Mouse (Mus musculus) heart, postnatal 0 days (tissue): ENCODE measurements at regions not wholly inside any gene's neighbourhood (a gene's known extent, or its start where the extent isn't known, plus 50 kb on each side); places are given as distances from the start of the nearest gene placed in this dataset.

Experiments
- ATAC-seq: fragments of 200-750 bp; cut with Nextera tagmentation; 2 replicates; pipeline ENCODE4 v1.8.0; 2017; ENCODE audit warnings: low read depth, moderate number of reproducible peaks, moderate library complexity; ENCODE audit not compliant: insufficient read depth
- DNase-seq: peaks from one replicate; pipeline ENCODE4 v3.0.0-alpha.2; 2016; ENCODE audit warnings: low spot score
- H3K27ac ChIP-seq: fragments of 300-500 bp; sonication (generic); 2 replicates; pipeline ENCODE4 v1.5.1; 2014; ENCODE audit warnings: low read depth, mild to moderate bottlenecking
- H3K27me3 ChIP-seq: fragments of 300-500 bp; sonication (generic); 2 replicates; pipeline ENCODE4 v1.6.1; 2014; ENCODE audit warnings: low read length, mixed read lengths; ENCODE audit not compliant: control insufficient read depth, insufficient read depth
- H3K36me3 ChIP-seq: fragments of 300-500 bp; sonication (generic); replicated peaks from 2 replicates; pipeline ENCODE4 v1.6.1; 2014; ENCODE audit warnings: low read length, mixed read lengths; ENCODE audit not compliant: control insufficient read depth, insufficient read depth
- H3K4me1 ChIP-seq: fragments of 300-500 bp; sonication (generic); 2 replicates; pipeline ENCODE4 v1.6.1; 2014; ENCODE audit warnings: antibody characterized with exemption; ENCODE audit not compliant: control insufficient read depth, insufficient read depth
- H3K4me2 ChIP-seq: fragments of 300-500 bp; sonication (generic); 2 replicates; pipeline ENCODE4 v1.6.1; 2014; ENCODE audit warnings: low read depth, mild to moderate bottlenecking, low read length, moderate library complexity
- H3K4me3 ChIP-seq: fragments of 300-500 bp; sonication (generic); 2 replicates; pipeline ENCODE4 v1.5.1; 2014; ENCODE audit warnings: low read depth, low read length
- H3K9ac ChIP-seq: fragments of 300-500 bp; sonication (generic); replicated peaks from 2 replicates; pipeline ENCODE4 v1.6.1; 2014; ENCODE audit warnings: low read depth, low read length, mixed read lengths
- H3K9me3 ChIP-seq: fragments of 300-500 bp; sonication (generic); replicated peaks from 2 replicates; pipeline ENCODE4 v1.6.1; 2016; ENCODE audit warnings: low read length; ENCODE audit not compliant: control insufficient read depth
- CTCF ChIP-seq: IDR thresholded peaks from 2 replicates; pipeline ENCODE4 v1.5.1; 2016; ENCODE audit warnings: antibody characterized with exemption, control low read depth, low read depth
- EP300 ChIP-seq: IDR thresholded peaks from 2 replicates; pipeline ENCODE4 v1.6.1; 2016; ENCODE audit warnings: antibody characterized with exemption, low read depth
- WGBS: fragments of 180-500 bp; shearing (Covaris S2); extraction: QIAGEN DNeasy Blood & Tissue Kit; methylation state at CpG from one replicate; pipeline ENCODE4 v1.1.7; 2014; 5-methylcytosine and 5-hydroxymethylcytosine counted together

- H3K4me3 ChIP-seq = no peak overlapping the region
- H3K9ac ChIP-seq = no peak overlapping the region
- 75% methylated on average over 3 of the region's 3 CpGs for WGBS
- no peak overlapping the region for H3K4me2 ChIP-seq
- no peak overlapping the region for H3K27ac ChIP-seq
- ATAC-seq (no peak), DNase-seq (no peak)
- H3K36me3 ChIP-seq = no peaks in the 10 kb centered on the region
- H3K27me3 ChIP-seq = no peaks in the 10 kb centered on the region
- TF ChIP-seq EP300 (no peak), CTCF (no peak)
- H3K4me1 ChIP-seq = no peaks in the 10 kb centered on the region
- no peaks in the 10 kb centered on the region for H3K9me3 ChIP-seq
Measured at GRCm38 (mm10) chr15:59833232-59833631, 183.2 kb downstream of the 4933412E24Rik start.

DNA sequence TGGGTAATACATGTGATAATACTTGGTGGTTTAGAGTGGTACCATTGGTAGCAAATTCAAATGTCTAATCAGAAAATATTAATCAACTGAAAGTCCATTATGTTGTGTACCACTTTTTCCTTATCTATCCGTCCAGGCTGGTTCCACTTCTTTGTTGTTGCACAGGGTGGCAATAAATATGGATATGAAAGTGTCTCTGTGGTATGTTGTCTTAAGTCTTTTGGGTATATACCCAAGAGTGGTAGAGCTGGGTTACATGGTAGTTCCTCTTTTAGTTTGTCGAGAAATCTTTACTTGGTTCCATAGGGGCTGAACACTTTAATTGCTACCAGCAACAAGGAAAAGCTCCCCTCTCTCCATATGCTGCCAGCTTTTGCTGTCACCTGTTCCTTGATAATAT is 184.9 kb downstream of the 4933412E24Rik start:
- Histone ChIP-seq H3K36me3 (no peaks in the 10 kb centered on the region), H3K9ac (no peak overlapping the region), H3K4me3 (no peak overlapping the region), H3K4me1 (no peaks in the 10 kb centered on the region), H3K27me3 (no peaks in the 10 kb centered on the region), H3K4me2 (no peak overlapping the region), H3K27ac (no peak overlapping the region), H3K9me3 (no peaks in the 10 kb centered on the region)
- ATAC-seq (no peak), DNase-seq (no peak)
- WGBS = 75% methylated on average over 2 of the region's 2 CpGs
- no peak for TF ChIP-seq CTCF
- no peak for TF ChIP-seq EP300

DNA sequence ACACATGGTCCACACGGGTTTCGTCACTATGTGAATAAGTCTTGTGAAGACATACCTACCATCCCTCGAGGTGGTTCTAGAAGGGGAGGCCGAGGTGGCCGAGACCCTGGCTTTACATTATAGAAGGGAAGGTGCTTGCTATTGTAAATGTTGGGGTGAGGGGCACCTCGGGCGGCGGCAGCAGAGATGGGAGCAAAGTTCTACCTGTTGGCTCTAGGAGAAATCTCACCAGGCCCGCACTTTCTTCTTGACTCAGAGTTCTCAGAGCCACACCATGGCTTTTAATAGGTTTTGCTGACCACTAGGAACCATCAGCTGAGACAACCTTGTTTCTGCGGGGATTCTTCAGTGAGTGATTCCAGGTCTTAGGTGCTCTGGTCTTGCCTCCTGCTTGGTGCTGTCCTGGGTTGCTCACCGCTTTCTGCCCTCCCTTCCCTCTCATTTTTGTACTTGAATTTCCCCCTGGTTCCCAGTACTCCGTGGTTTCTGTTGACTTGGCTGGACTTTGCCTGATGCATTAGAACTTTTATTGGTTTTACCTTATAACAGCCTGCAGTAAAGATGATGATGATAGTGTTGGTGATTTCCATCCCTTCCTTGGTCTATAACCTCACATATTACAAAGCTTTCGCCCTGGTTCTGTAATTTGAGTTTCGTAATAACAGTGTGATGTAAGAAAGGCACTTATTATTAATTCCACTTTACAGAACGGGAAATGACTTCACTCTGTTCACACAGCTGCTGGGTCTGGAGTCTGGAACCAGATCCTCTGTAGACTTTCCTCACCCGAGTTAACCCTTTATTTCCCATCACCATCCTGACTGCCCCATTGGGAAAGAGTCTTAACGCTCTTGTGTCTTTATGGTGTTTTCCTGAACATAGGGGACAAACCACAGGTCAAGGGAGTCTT is 185.6 kb downstream of the 4933412E24Rik start:
- no peaks in the 10 kb centered on the region for H3K36me3 ChIP-seq
- WGBS = 73% methylated on average over 17 of the region's 17 CpGs
- H3K27me3 ChIP-seq = no peaks in the 10 kb centered on the region
- DNase-seq (no peak), ATAC-seq (no peak)
- no peak overlapping the region for H3K9ac ChIP-seq
- no peak overlapping the region for H3K4me2 ChIP-seq
- TF ChIP-seq EP300 (no peak), CTCF (no peak)
- H3K4me1 ChIP-seq = no peaks in the 10 kb centered on the region
- no peaks in the 10 kb centered on the region for H3K9me3 ChIP-seq
- H3K4me3 ChIP-seq = no peak overlapping the region
- H3K27ac ChIP-seq = no peak overlapping the region

DNA sequence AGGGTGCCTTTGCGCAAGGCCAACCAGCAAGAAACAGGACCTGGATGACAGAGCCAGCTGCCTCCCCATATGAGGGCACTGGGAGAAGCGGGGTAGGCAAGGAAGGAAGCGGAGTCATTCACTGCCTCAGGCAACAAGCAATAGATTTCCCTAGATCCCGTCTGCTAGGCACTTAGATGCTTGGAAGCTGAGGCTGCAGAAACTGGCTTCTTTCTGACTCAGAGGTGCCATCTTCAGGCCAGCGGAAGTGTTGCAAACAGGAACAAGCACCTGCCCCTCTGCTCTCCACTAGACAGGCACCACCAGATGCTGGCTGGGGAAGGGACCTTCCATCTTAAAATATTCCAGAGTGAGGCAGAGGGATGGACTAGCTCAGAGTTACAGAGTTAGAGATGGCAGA is 188.0 kb downstream of the 4933412E24Rik start:
- WGBS = 17% methylated on average over 5 of the region's 5 CpGs
- Histone ChIP-seq H3K4me3 (no peak overlapping the region), H3K36me3 (no peaks in the 10 kb centered on the region), H3K27me3 (no peaks in the 10 kb centered on the region), H3K27ac (no peak overlapping the region), H3K9ac (no peak overlapping the region), H3K4me1 (no peaks in the 10 kb centered on the region), H3K9me3 (no peaks in the 10 kb centered on the region), H3K4me2 (peak overlapping the region; percentile 14; the same call in 1 of the 2 replicates)
- peak; percentile 83 for DNase-seq
- peak; percentile 67 for ATAC-seq
- no peak for TF ChIP-seq EP300
- TF ChIP-seq CTCF = peak; percentile 86

DNA sequence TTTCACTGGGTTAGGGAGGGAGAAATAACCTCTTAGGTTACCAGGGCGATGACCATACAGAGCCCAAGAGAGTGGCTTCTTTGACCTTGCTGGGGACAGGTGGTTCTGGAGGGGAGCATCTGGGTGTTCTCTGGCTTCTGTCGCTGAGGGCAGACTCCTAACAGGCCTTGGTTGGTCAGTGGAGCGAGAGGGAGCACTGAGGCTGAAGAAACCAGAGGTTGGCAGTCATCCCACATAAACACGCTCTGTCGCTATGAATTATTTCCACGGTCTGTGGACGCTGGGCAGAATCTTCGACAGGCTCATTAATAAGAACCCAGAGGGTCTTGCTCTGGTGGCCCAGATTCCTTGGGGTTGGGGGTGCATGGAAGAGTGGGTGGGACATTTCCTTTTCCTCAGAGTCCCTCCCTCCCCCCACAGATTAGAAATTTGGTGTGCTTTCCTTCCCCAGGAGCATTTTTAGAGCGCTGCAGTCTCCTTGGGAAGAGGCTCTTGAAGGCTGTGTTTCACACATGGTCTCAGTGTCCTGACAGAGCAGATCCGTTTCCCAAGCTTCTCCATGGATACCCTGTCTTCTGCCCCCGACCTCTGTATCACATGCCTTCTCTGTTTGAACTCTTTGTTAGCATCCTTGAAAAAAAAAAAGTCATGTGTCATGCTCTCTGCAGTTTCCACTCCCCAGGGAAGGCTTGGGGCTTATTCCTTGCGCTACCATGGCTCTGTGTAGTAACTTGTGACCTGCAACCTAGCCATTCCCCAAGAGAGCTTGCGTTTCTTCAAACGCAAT is 190.1 kb downstream of the 4933412E24Rik start:
- Histone ChIP-seq H3K36me3 (no peaks in the 10 kb centered on the region), H3K4me1 (0 out of 2 replicates have a peak, but pooled peaks cover 4% of the 10 kb centered on the region), H3K27ac (no peak overlapping the region), H3K9ac (no peak overlapping the region), H3K4me3 (no peak overlapping the region), H3K27me3 (no peaks in the 10 kb centered on the region), H3K4me2 (no peak overlapping the region), H3K9me3 (no peaks in the 10 kb centered on the region)
- WGBS = 62% methylated on average over 14 of the region's 14 CpGs
- DNase-seq (no peak), ATAC-seq (no peak)
- TF ChIP-seq EP300 (no peak), CTCF (no peak)
